Mouse (Mus musculus): ENCODE measurements at regions not wholly inside any gene's neighbourhood (a gene's known extent, or its start where the extent isn't known, plus 50 kb on each side); places are given as distances from the start of the nearest gene placed in this dataset.

- no peak for ATAC-seq
- Histone ChIP-seq H3K4me2 (replicated peaks; ENCODE audit: low read depth) (no peak overlapping the region), H3K4me3 (ENCODE audit: low read depth, low read length) (no peak overlapping the region), H3K36me3 (ENCODE audit: control insufficient read depth, insufficient read depth) (no peaks in the 10 kb centered on the region), H3K9me3 (ENCODE audit: control insufficient read depth) (no peaks in the 10 kb centered on the region), H3K9ac (ENCODE audit: low read depth, low read length) (no peak overlapping the region), H3K27me3 (replicated peaks; ENCODE audit: control insufficient read depth, insufficient read depth, low read length) (no peaks in the 10 kb centered on the region), H3K4me1 (replicated peaks; ENCODE audit: control insufficient read depth, insufficient read depth, low read length) (no peaks in the 10 kb centered on the region), H3K27ac (ENCODE audit: low read depth, low read length) (no peak overlapping the region)
- no peak for TF ChIP-seq CTCF (IDR thresholded peaks at IDR 0.05; ENCODE audit: low read depth)
- 80% methylated on average over 1 of the region's 1 CpGs for WGBS
Measured at GRCm38 (mm10) chr7:72444016-72444415, 137.6 kb upstream of the Mctp2 start.

- TF ChIP-seq CTCF (IDR thresholded peaks at IDR 0.05; ENCODE audit: low read depth): no peak
- ATAC-seq: no peak
- H3K9ac ChIP-seq (ENCODE audit: low read depth, low read length): no peak overlapping the region
- no peaks in the 10 kb centered on the region for H3K36me3 ChIP-seq (ENCODE audit: control insufficient read depth, insufficient read depth)
- 67% methylated on average over 1 of the region's 1 CpGs for WGBS
- no peaks in the 10 kb centered on the region for H3K9me3 ChIP-seq (ENCODE audit: control insufficient read depth)
- H3K27me3 ChIP-seq (replicated peaks; ENCODE audit: control insufficient read depth, insufficient read depth, low read length): no peaks in the 10 kb centered on the region
- no peak overlapping the region for H3K27ac ChIP-seq (ENCODE audit: low read depth, low read length)
- no peaks in the 10 kb centered on the region for H3K4me1 ChIP-seq (replicated peaks; ENCODE audit: control insufficient read depth, insufficient read depth, low read length)
- H3K4me3 ChIP-seq (ENCODE audit: low read depth, low read length): no peak overlapping the region
- no peak overlapping the region for H3K4me2 ChIP-seq (replicated peaks; ENCODE audit: low read depth)
Measured at GRCm38 (mm10) chr7:72444792-72445191, 138.4 kb upstream of the Mctp2 start.

GRCm38 (mm10) chr7:72446911-72447310 lies 140.5 kb upstream of the Mctp2 start:
- WGBS: 93% methylated on average over 1 of the region's 1 CpGs
- H3K9me3 ChIP-seq (ENCODE audit: control insufficient read depth): no peaks in the 10 kb centered on the region
- H3K4me3 ChIP-seq (ENCODE audit: low read depth, low read length): no peak overlapping the region
- no peaks in the 10 kb centered on the region for H3K36me3 ChIP-seq (ENCODE audit: control insufficient read depth, insufficient read depth)
- no peak overlapping the region for H3K4me2 ChIP-seq (replicated peaks; ENCODE audit: low read depth)
- H3K27me3 ChIP-seq (replicated peaks; ENCODE audit: control insufficient read depth, insufficient read depth, low read length): no peaks in the 10 kb centered on the region
- ATAC-seq: no peak
- no peak overlapping the region for H3K27ac ChIP-seq (ENCODE audit: low read depth, low read length)
- H3K9ac ChIP-seq (ENCODE audit: low read depth, low read length): no peak overlapping the region
- no peaks in the 10 kb centered on the region for H3K4me1 ChIP-seq (replicated peaks; ENCODE audit: control insufficient read depth, insufficient read depth, low read length)
- no peak for TF ChIP-seq CTCF (IDR thresholded peaks at IDR 0.05; ENCODE audit: low read depth)

GRCm38 (mm10) chr7:72462978-72463377 lies 156.6 kb upstream of the Mctp2 start:
- no peak for TF ChIP-seq CTCF (IDR thresholded peaks at IDR 0.05; ENCODE audit: low read depth)
- 69% methylated on average over 4 of the region's 4 CpGs for WGBS
- ATAC-seq: no peak
- H3K27me3 ChIP-seq (replicated peaks; ENCODE audit: control insufficient read depth, insufficient read depth, low read length): no peaks in the 10 kb centered on the region
- H3K4me2 ChIP-seq (replicated peaks; ENCODE audit: low read depth): no peak overlapping the region
- H3K9me3 ChIP-seq (ENCODE audit: control insufficient read depth): no peaks in the 10 kb centered on the region
- H3K4me3 ChIP-seq (ENCODE audit: low read depth, low read length): no peak overlapping the region
- no peak overlapping the region for H3K27ac ChIP-seq (ENCODE audit: low read depth, low read length)
- H3K4me1 ChIP-seq (replicated peaks; ENCODE audit: control insufficient read depth, insufficient read depth, low read length): no peaks in the 10 kb centered on the region
- no peaks in the 10 kb centered on the region for H3K36me3 ChIP-seq (ENCODE audit: control insufficient read depth, insufficient read depth)
- H3K9ac ChIP-seq (ENCODE audit: low read depth, low read length): no peak overlapping the region

GRCm38 (mm10) chr7:72464658-72465057 lies 158.2 kb upstream of the Mctp2 start:
- no peaks in the 10 kb centered on the region for H3K4me1 ChIP-seq (replicated peaks; ENCODE audit: control insufficient read depth, insufficient read depth, low read length)
- 43% methylated on average over 1 of the region's 1 CpGs for WGBS
- no peak overlapping the region for H3K9ac ChIP-seq (ENCODE audit: low read depth, low read length)
- no peak for TF ChIP-seq CTCF (IDR thresholded peaks at IDR 0.05; ENCODE audit: low read depth)
- H3K4me3 ChIP-seq (ENCODE audit: low read depth, low read length): no peak overlapping the region
- peak; percentile 92 for ATAC-seq
- no peaks in the 10 kb centered on the region for H3K9me3 ChIP-seq (ENCODE audit: control insufficient read depth)
- no peaks in the 10 kb centered on the region for H3K36me3 ChIP-seq (ENCODE audit: control insufficient read depth, insufficient read depth)
- no peak overlapping the region for H3K4me2 ChIP-seq (replicated peaks; ENCODE audit: low read depth)
- H3K27ac ChIP-seq (ENCODE audit: low read depth, low read length): no peak overlapping the region
- no peaks in the 10 kb centered on the region for H3K27me3 ChIP-seq (replicated peaks; ENCODE audit: control insufficient read depth, insufficient read depth, low read length)

- Histone ChIP-seq H3K4me1 (replicated peaks; ENCODE audit: control insufficient read depth, insufficient read depth, low read length) (no peaks in the 10 kb centered on the region), H3K27me3 (replicated peaks; ENCODE audit: control insufficient read depth, insufficient read depth, low read length) (no peaks in the 10 kb centered on the region), H3K9me3 (ENCODE audit: control insufficient read depth) (peaks cover 4% of the 10 kb centered on the region; the same call in 1 of the 2 replicates), H3K4me3 (ENCODE audit: low read depth, low read length) (no peak overlapping the region), H3K36me3 (ENCODE audit: control insufficient read depth, insufficient read depth) (no peaks in the 10 kb centered on the region), H3K27ac (ENCODE audit: low read depth, low read length) (no peak overlapping the region), H3K9ac (ENCODE audit: low read depth, low read length) (no peak overlapping the region), H3K4me2 (replicated peaks; ENCODE audit: low read depth) (no peak overlapping the region)
- no peak for ATAC-seq
- TF ChIP-seq CTCF (IDR thresholded peaks at IDR 0.05; ENCODE audit: low read depth): no peak
- WGBS: 72% methylated on average over 2 of the region's 2 CpGs
Measured at GRCm38 (mm10) chr7:72469691-72470090, 163.3 kb upstream of the Mctp2 start.

GRCm38 (mm10) chr7:72474751-72475150 lies 168.3 kb upstream of the Mctp2 start:
- 35% methylated on average over 4 of the region's 4 CpGs for WGBS
- Histone ChIP-seq H3K36me3 (ENCODE audit: control insufficient read depth, insufficient read depth) (no peaks in the 10 kb centered on the region), H3K4me1 (replicated peaks; ENCODE audit: control insufficient read depth, insufficient read depth, low read length) (no peaks in the 10 kb centered on the region), H3K9ac (ENCODE audit: low read depth, low read length) (no peak overlapping the region), H3K4me2 (replicated peaks; ENCODE audit: low read depth) (no peak overlapping the region), H3K4me3 (ENCODE audit: low read depth, low read length) (no peak overlapping the region), H3K27me3 (replicated peaks; ENCODE audit: control insufficient read depth, insufficient read depth, low read length) (no peaks in the 10 kb centered on the region), H3K9me3 (ENCODE audit: control insufficient read depth) (peaks cover 4% of the 10 kb centered on the region; the same call in 1 of the 2 replicates), H3K27ac (ENCODE audit: low read depth, low read length) (no peak overlapping the region)
- TF ChIP-seq CTCF (IDR thresholded peaks at IDR 0.05; ENCODE audit: low read depth): no peak
- no peak for ATAC-seq
